Mouse (Mus musculus) brain, embryonic 14.5 days (tissue): ENCODE measurements around the gene Duoxa2. TPM values are rescaled to one million over a fixed set of nuclear protein-coding genes. Genes with fewer than 3 reads are reported as not detected.

Experiments
- DNase-seq: peaks from one replicate; pipeline ENCODE4 v3.0.0-alpha.2; 2011; ENCODE audit warnings: low read depth
- CTCF ChIP-seq: fragments of 200-500 bp; IDR thresholded peaks from 2 replicates; pipeline ENCODE4 v1.5.1; 2012; ENCODE audit warnings: inconsistent platforms, mild to moderate bottlenecking, moderate library complexity, borderline replicate concordance; ENCODE audit not compliant: insufficient read depth, insufficient read length; ENCODE audit errors: extremely low read depth
- POLR2A ChIP-seq: fragments of 200-500 bp; IDR thresholded peaks from 2 replicates; pipeline ENCODE4 v1.6.1; 2012; ENCODE audit warnings: mild to moderate bottlenecking, inconsistent platforms, borderline replicate concordance; ENCODE audit not compliant: poor library complexity, insufficient read depth, insufficient read length, severe bottlenecking; ENCODE audit errors: extremely low read depth
- polyA plus RNA-seq: library from polyadenylated mRNA; depleted of rRNA; stranded (reverse); fragments of >200 nt; gene quantifications from 2 replicates; pipeline ENCODE4 v1.2.3, GENCODE M21; 2012; rRNA removed

Gene Duoxa2
- 0.04 and 0.05 TPM in 2 replicates for polyA plus RNA-seq

DNA sequence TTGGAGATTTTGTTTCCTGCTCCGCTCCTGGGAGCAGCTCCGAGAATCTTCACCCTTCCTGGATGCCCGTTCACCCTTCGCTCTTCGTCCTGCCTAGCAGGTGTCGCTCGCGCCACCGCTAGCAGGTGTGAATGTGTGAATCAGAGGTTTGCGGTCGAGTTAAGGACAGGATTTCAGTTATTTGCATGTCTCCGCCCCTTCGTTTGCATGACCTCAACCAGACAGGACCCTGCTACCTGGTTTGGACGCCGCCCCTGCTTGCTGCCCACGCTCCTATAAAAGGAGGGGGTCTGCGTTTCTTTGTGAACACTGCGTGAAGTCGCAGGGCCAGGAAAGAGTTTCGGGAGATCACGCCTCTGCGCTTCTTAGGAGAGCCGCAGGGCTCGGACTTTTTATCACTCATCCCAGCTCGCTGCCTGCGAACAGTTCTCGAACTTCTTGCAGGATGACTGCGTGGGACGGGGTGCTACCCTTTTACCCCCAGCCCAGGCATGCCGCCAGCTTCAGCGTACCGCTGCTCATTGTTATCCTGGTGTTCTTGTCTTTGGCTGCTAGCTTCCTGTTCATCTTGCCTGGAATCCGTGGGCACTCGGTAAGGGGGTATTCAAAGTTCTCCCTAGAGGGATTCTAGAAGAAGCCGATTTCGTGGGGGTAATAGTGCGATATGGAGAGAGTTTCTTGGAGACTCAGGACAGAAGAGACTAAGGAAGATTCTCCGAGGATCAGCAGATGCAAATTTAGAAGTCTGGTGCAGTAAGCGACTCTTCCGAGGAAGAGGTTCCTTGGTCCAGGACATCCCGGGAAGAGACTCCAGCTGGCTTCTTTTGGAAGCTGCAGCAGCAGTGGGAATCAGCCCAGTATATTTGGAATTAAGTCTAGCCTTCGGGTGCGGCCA, at the start of gene Duoxa2:
Duoxa2 (plus strand) TSS at position 305 of the 895 bp plus-strand sequence.
- peak; percentile 23 for DNase-seq

DNA sequence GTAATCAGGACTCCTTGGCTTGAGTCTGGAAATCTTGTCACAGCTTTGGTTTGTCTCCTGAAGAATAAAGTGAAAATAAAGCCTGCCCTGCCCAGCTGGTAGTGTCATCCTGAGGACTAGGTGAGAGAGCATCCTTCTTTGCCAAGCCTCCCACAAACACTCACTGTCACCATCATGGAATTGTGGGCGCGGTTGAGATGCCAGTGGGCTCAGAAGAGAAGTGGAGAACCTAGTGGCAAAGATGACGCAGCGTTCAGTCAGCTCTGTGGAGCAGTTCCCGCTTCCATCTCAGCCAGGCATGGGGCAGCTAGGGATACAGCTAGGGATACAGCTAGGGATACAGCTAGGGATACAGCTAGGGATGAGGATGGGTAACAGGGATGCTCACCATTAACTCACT, 42.7 kb upstream of the Duoxa2 start:
- DNase-seq: no peak

More for the DNA sequence above, at the start of gene Duoxa2:
- TF ChIP-seq CTCF (no peak), POLR2A (no peak)

DNA sequence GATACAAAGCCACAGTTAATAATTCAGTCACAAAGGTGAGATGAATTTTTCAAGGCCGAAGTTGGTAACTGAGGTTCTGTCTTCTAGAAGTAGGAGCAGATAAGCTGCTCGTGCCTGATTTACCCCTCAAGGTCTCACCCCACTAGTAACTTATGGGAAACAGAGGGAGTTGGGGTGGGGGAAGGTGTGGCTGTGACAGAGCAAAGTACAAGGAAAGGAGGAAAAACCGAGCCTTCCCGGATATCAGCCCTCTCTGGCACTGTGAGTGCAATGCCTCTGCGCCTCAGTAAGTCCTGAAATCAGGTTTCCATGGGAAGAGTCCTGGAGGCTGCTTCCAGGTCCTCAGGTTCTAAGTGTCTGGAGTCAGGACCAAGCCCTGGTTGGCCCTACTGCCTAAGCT, 38.0 kb upstream of the Duoxa2 start:
- no peak for DNase-seq
- TF ChIP-seq CTCF: no peak
- TF ChIP-seq POLR2A: no peak

More for the DNA sequence above, 42.7 kb upstream of the Duoxa2 start:
- TF ChIP-seq CTCF: no peak
- TF ChIP-seq POLR2A: no peak

DNA sequence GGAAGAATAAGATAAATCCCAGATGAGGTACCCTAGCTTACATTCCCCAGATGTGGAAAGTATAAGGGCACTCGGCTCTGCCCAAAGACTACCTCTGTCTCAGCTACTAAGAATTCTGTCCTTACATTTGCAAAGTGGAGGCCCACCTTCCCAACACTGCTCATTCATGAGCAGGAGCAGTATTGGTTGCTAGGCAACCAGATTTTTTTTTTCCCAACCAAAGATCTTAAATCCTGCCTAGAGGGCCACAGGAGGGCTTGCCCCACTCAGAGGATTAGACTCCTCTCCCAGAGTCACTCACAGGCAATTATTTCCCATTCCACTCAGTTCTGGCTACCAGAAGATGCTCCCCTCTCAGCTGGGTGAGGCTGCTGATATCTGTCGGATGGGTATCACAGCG, 34.0 kb upstream of the Duoxa2 start:
- TF ChIP-seq CTCF (no peak), POLR2A (no peak)
- peak; percentile 88 for DNase-seq

DNA sequence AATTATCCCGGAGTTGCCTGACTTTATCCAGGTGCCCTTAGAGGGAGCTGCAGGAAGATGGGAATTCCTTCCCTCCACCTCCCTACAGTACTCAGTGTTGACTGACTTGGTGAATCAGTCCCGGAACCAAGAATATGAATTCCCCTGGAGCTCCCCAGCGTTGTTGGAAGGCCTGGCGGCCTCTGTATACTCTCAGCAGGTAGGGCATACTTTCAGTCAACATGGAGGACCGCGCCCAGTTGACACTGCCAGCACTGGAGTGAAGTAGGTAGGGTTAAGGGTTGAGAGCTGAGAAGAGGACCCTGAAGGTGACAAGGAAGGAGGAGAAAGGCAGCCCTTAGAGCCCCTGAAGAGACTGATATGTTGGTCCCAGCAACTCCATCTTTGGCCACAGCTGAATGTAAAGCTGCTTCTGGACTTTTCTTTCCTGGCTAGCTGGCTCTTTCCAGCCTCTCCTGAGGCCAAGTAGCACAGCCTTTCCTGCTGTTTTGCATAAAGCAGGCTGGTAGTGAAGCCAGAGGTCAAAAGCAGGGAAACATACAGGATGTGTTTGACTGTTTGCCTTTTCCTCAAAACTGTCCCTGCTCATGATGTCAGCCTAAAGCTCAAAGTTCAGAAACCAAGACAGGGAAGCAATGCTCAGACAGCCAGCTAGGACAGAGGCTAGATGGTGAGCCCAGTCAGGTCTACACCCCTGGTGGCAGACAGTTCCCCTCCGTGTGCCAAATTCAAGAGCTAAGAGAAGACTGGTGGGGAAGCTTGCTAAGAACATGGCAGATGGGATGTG, 32.1 kb upstream of the Duoxa2 start:
- no peak for TF ChIP-seq CTCF
- DNase-seq: no peak

DNA sequence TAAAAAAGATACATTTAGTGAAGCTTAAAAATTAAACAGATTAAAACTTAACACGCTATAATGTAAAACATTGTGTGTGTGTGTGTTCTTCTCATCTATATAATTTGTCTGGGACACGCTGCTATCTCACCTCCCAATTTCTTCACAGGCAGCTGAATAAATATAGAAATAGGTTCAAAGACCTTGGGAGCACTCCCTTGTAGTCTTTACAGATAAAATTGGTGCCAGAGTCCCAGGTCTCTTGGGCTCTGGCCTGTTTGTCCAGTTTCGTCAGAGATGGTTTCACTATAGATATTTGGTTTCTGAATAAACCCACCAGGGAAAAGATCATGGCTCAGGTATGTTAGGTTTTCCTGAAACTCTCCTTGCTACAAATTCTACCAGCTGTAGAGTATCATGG, 19.9 kb upstream of the Duoxa2 start:
- DNase-seq: no peak
- no peak for TF ChIP-seq POLR2A
- TF ChIP-seq CTCF: no peak

DNA sequence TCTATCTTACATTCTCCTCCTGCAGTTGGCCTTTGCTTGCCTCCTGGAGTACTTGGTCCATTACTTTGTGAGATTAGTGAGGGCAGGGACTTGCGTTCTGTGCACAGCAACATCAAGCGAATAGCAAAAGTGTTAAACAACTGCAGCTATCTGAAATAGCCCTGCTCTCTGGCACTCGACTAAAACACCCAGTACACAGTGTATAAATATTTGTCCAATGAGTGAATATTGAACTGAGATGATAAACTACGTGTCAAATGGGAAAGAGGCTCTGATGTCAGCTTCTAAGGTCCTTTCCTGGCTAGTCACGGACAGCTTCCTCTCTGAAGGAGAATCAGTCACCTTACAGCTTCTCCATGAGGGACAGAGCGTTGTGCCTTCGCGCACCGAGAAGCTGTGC, 14.6 kb upstream of the Duoxa2 start:
- no peak for TF ChIP-seq CTCF
- TF ChIP-seq POLR2A: no peak
- no peak for DNase-seq

DNA sequence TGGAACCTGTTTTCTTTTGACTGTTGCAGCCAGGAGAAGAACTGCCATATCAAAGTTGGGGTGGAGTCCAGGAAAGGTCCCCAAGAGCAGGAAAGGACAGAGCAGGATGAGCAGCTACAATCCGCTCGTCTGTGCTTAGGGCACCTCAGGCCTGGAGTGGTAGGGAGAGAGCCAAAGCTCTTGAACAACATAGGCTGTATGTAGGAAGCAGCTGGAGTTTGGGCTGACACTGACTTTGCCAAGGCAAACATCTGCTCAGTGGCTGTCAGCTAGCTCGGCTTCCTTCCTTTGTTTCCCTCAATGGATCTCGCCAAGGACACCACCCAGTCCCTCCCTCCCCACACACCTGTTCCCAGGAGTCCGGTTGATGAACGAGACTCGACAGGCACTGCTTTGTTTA, 12.6 kb upstream of the Duoxa2 start:
- TF ChIP-seq CTCF (no peak), POLR2A (no peak)
- DNase-seq: no peak

DNA sequence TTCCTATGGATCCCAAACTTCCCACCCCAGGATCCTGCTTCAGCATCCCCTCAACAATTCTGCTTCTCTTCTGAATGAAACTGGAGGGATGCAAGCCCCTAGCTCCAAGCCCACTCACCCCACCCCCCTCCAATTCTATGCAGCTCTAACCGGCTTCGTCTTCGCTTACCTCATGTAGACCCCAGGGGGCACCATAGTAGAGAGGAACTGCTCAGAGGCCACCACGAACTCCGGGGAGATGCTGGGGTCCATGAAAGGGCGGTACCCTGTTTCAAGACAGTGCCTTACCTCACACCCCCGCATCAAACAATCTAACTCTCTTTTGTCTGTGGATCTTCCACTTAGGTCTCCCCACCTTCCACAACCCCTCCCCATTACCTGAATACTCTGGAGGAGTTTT, 3.8 kb upstream of the Duoxa2 start:
- TF ChIP-seq POLR2A (no peak), CTCF (no peak)
- DNase-seq: no peak

DNA sequence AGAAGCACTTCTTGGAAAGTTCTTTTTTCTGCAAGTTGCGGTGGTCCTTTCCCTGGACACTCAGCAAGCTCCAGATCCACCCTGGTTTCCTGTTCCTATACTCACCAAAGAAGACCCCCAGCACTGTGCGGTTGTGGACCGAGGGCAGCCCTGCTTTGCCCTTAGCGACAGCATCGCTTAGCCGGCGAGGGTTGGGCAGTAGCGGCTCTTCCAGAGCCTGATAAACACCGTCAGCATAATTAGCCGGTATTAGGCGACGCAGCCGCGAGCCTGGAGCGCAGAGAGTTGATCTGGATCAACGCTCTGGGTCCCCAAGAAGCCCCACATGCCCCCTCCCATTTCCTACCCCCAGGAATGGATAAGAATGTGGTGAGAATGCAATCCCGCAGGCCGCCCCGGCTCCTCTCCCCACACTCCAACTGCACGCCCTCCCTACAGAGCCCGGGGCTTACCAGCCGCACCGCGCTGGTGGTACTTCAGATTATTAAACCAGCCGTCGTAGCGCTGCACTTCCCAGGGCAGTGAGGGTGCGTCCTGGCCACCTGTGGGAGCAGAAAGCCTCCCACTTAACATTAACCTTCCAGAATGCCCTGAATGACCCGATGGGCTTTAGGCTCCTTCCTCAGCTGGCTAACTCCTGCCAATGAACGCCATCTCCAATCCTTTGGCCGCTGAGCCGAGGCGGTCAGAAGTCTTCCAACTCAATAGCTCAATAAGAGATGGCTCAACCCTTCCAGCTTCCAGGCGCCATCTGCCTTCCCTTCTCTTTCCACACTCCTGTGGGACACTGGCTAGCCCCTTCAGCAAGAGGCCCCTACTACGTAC, 1.2 kb upstream of the Duoxa2 start:
- peak; percentile 29 for DNase-seq

DNA sequence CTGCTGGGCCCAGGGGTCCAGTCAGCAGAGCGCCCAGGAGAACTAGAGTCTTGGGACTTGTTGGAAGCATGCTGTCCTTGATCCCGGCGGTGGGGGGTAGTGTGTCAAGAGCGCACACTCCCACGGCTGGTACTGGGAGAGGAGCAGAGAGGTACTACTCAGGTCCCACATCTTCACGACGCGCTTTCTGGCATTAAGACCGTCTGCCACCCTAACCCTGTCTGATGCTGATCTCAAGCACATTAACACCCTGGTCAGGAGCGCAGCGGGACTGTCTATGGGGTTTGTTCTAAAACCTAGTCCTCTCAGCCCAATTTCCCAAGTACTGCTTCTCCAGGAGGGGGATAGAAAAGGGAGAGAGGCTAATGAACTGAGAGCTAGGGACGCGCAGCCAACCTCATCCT, 602 bp upstream of the Duoxa2 start, which contains the start of gene Duox2:
Duox2 (minus strand) TSS at position 354 of the 404 bp plus-strand sequence.
- no peak for TF ChIP-seq POLR2A
- TF ChIP-seq CTCF: no peak
- DNase-seq: no peak

More for the DNA sequence above, 1.2 kb upstream of the Duoxa2 start:
- TF ChIP-seq POLR2A (no peak), CTCF (no peak)
